Mouse (Mus musculus) hindbrain, embryonic 14.5 days (tissue): ENCODE results near the gene Zbed6. TPM values are rescaled to one million over a fixed set of nuclear protein-coding genes. Genes with fewer than 3 reads are reported as not detected.
"Not testable (repeated sequence)": the region's sequence is repeated elsewhere in the genome, so short reads cannot be mapped to it uniquely, and the experiment has no call there.

ENCODE experiments used
- ATAC-seq: fragments of 200-750 bp; cut with Nextera tagmentation; 2 replicates; pipeline ENCODE4 v1.8.0; 2017; ENCODE audit warnings: moderate number of reproducible peaks, mild to moderate bottlenecking, moderate TSS enrichment, moderate library complexity; ENCODE audit not compliant: low FRiP score
- DNase-seq: peaks from one replicate; pipeline ENCODE4 v3.0.0-alpha.2; 2015; ENCODE audit warnings: low spot score
- H3K27ac ChIP-seq: fragments of 300-500 bp; sonication (generic); 2 replicates; pipeline ENCODE4 v1.5.1; 2014; ENCODE audit warnings: mild to moderate bottlenecking, moderate library complexity
- H3K27me3 ChIP-seq: fragments of 300-500 bp; sonication (generic); 2 replicates; pipeline ENCODE4 v1.6.1; 2014; ENCODE audit warnings: mild to moderate bottlenecking, low read length, mixed read lengths; ENCODE audit not compliant: control insufficient read depth, insufficient read depth
- H3K36me3 ChIP-seq: fragments of 300-500 bp; sonication (generic); replicated peaks from 2 replicates; pipeline ENCODE4 v1.6.1; 2014; ENCODE audit not compliant: control insufficient read depth, insufficient read depth
- H3K4me1 ChIP-seq: fragments of 300-500 bp; sonication (generic); replicated peaks from 2 replicates; pipeline ENCODE4 v1.6.1; 2014; ENCODE audit warnings: antibody characterized with exemption, low read length, mixed read lengths; ENCODE audit not compliant: control insufficient read depth, insufficient read depth
- H3K4me2 ChIP-seq: fragments of 300-500 bp; sonication (generic); replicated peaks from 2 replicates; pipeline ENCODE4 v1.6.1; 2014; ENCODE audit warnings: mild to moderate bottlenecking, moderate library complexity
- H3K4me3 ChIP-seq: fragments of 300-500 bp; sonication (generic); replicated peaks from 2 replicates; pipeline ENCODE4 v1.5.1; 2014; ENCODE audit warnings: mild to moderate bottlenecking, low read length
- H3K9ac ChIP-seq: fragments of 300-500 bp; sonication (generic); 2 replicates; pipeline ENCODE4 v1.6.1; 2014
- H3K9me3 ChIP-seq: fragments of 300-500 bp; sonication (generic); 2 replicates; pipeline ENCODE4 v1.6.1; 2016; ENCODE audit warnings: low read length; ENCODE audit not compliant: control insufficient read depth
- WGBS: fragments of 180-500 bp; shearing (Covaris S2); extraction: QIAGEN DNeasy Blood & Tissue Kit; methylation state at CpG from one replicate; pipeline ENCODE4 v1.1.7; 2014; 5-methylcytosine and 5-hydroxymethylcytosine counted together
- polyA plus RNA-seq: library from polyadenylated mRNA; unstranded; fragments of >200 nt; fragmentation: Nextera tagmentation; extraction: Ambion mirVana; gene quantifications from 2 replicates; pipeline ENCODE4 v1.2.1, GENCODE M21; 2014

The Zbed6 gene
- not detected in 2 replicates for polyA plus RNA-seq

DNA sequence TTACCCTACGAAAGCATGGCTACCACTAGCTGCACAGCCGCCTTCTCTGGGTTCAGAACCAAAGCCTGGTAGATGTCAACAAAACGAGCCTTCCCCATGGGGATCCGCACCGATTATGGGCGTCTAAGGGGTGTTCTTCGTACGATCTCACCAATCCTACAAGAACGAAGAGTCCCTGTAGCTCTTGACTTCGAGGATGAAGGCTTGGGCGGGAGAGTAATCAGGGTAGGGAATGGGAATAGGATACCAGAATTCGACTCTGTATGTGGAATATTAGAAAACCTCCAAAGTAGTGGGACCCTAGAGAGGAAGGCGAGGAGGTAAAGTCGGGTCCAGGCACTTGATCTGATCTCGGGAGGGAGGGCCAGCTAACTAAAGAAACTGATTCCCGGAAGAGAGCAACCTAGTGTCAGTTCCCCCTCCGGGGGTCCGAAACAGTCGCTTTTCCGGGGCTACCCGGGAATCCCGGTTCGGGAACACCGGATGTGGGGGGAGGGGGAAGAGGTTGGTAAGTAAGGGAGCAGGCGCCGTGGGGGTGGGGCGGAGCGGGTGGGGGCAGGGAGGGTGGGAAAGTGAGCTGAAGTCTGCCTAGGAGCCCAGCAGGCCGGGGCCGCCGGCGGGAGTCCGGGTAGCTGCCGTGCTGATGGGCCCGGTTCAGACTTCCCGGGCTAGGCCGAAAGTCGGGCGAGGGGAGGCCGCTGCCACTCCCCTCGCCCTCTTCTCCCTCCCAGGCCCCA lies at the start of gene Zbed6:
TSS of gene Zbed6 (minus strand) at position 420 of the 737 bp plus-strand sequence.
- Histone ChIP-seq H3K9ac (peak within 1 kb of the TSS; percentile 82), H3K4me3 (peak within 1 kb of the TSS; percentile 74), H3K36me3 (peaks cover 37% of the 10 kb centered on the region), H3K4me1 (peaks cover 49% of the 10 kb centered on the region), H3K9me3 (no peaks in the 10 kb centered on the region), H3K27ac (peak within 1 kb of the TSS; percentile 89), H3K4me2 (peak within 1 kb of the TSS; percentile 87), H3K27me3 (no peaks in the 10 kb centered on the region)
- WGBS: 1% methylated on average over 36 of the region's 41 CpGs
- DNase-seq (peak; percentile 67), ATAC-seq (peak; percentile 82)

DNA sequence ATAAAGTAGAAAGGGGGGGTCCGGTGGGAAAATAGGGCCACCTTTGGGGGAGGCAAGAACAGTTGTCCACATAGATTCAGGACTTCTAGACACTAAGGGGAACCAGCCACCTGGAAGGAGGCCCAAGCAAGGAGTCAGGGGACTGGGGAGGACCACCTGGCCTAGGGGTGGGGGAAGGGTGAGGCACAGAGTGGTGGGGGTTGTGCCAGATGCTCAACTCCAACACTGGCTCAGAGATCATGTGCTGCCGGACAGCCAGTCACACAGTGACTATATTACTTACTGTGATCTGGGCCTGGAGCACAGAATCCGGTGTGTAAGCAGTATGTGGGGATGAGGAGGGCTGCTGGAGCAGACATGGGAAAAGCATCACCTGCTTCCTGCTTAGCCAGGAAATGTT lies 48.6 kb upstream of the Zbed6 start:
- Histone ChIP-seq H3K9ac (no peak overlapping the region), H3K4me2 (no peak overlapping the region), H3K27ac (no peak overlapping the region), H3K4me1 (peaks cover 10% of the 10 kb centered on the region; the same call in 1 of the 2 replicates), H3K4me3 (no peak overlapping the region), H3K27me3 (no peaks in the 10 kb centered on the region), H3K9me3 (no peaks in the 10 kb centered on the region), H3K36me3 (0 out of 2 replicates have a peak, but pooled peaks cover 3% of the 10 kb centered on the region)
- no peak for DNase-seq
- WGBS: 83% methylated on average over 3 of the region's 3 CpGs
- no peak for ATAC-seq

GRCm38 (mm10) chr1:133701824-133702223 lies 41.1 kb upstream of the Zbed6 start:
- not testable (repeated sequence) for ATAC-seq, H3K4me2 ChIP-seq, H3K27ac ChIP-seq, H3K4me1 ChIP-seq, H3K27me3 ChIP-seq, H3K9ac ChIP-seq, DNase-seq, H3K36me3 ChIP-seq, H3K9me3 ChIP-seq, H3K4me3 ChIP-seq
- 17% methylated on average over 1 of the region's 2 CpGs for WGBS

- ATAC-seq: no peak
- 94% methylated on average over 12 of the region's 12 CpGs for WGBS
- no peak for DNase-seq
Measured at GRCm38 (mm10) chr1:133697935-133698620, 37.4 kb upstream of the Zbed6 start.

GRCm38 (mm10) chr1:133695901-133696300 lies 35.2 kb upstream of the Zbed6 start:
- H3K27ac ChIP-seq: no peak overlapping the region
- DNase-seq (peak; percentile 28), ATAC-seq (no peak)
- no peak overlapping the region for H3K9ac ChIP-seq
- H3K36me3 ChIP-seq: no peaks in the 10 kb centered on the region
- WGBS: 19% methylated on average over 7 of the region's 7 CpGs
- no peaks in the 10 kb centered on the region for H3K9me3 ChIP-seq
- no peak overlapping the region for H3K4me2 ChIP-seq
- no peaks in the 10 kb centered on the region for H3K27me3 ChIP-seq
- 0 out of 2 replicates have a peak, but pooled peaks cover 5% of the 10 kb centered on the region for H3K4me1 ChIP-seq
- H3K4me3 ChIP-seq: no peak overlapping the region

More at GRCm38 (mm10) chr1:133697935-133698620, 37.4 kb upstream of the Zbed6 start:
- no peak overlapping the region for H3K4me2 ChIP-seq
- H3K36me3 ChIP-seq: no peaks in the 10 kb centered on the region
- H3K27ac ChIP-seq: no peak overlapping the region
- no peaks in the 10 kb centered on the region for H3K27me3 ChIP-seq
- H3K9me3 ChIP-seq: no peaks in the 10 kb centered on the region
- no peak overlapping the region for H3K4me3 ChIP-seq
- 0 out of 2 replicates have a peak, but pooled peaks cover 5% of the 10 kb centered on the region for H3K4me1 ChIP-seq
- H3K9ac ChIP-seq: no peak overlapping the region

DNA sequence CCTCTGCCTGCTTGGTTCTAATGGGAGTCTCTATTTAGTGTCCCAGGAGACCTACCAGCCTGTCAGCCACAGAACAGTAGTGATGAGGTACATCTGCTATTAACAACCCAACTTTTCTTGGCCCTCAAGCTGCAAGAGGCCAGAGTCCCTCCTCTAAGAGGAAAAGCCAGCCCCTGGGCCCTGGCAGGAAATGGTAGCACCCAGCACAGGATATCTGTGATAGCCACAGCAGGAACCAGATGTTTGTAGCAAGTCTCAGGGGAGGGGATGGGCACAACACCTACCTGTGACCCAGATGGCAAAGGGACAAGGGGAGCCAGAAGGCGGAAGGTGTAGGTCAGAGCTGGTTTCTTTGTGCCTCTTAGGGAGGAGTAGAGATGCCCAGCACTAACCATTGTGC lies 34.2 kb upstream of the Zbed6 start:
- H3K4me2 ChIP-seq: no peak overlapping the region
- DNase-seq: no peak

GRCm38 (mm10) chr1:133694301-133694700 lies 33.6 kb upstream of the Zbed6 start:
- Histone ChIP-seq H3K36me3 (no peaks in the 10 kb centered on the region), H3K4me1 (0 out of 2 replicates have a peak, but pooled peaks cover 5% of the 10 kb centered on the region), H3K4me3 (no peak overlapping the region), H3K4me2 (no peak overlapping the region), H3K27ac (no peak overlapping the region), H3K27me3 (no peaks in the 10 kb centered on the region), H3K9ac (no peak overlapping the region), H3K9me3 (no peaks in the 10 kb centered on the region)
- 5% methylated on average over 1 of the region's 1 CpGs for WGBS
- no peak for DNase-seq
- no peak for ATAC-seq

More for the DNA sequence above, 34.2 kb upstream of the Zbed6 start:
- Histone ChIP-seq H3K27ac (no peak overlapping the region), H3K9ac (no peak overlapping the region), H3K4me3 (no peak overlapping the region), H3K4me1 (0 out of 2 replicates have a peak, but pooled peaks cover 5% of the 10 kb centered on the region), H3K27me3 (no peaks in the 10 kb centered on the region), H3K9me3 (no peaks in the 10 kb centered on the region), H3K36me3 (no peaks in the 10 kb centered on the region)
- no peak for ATAC-seq
- WGBS: 95% methylated on average over 1 of the region's 1 CpGs

DNA sequence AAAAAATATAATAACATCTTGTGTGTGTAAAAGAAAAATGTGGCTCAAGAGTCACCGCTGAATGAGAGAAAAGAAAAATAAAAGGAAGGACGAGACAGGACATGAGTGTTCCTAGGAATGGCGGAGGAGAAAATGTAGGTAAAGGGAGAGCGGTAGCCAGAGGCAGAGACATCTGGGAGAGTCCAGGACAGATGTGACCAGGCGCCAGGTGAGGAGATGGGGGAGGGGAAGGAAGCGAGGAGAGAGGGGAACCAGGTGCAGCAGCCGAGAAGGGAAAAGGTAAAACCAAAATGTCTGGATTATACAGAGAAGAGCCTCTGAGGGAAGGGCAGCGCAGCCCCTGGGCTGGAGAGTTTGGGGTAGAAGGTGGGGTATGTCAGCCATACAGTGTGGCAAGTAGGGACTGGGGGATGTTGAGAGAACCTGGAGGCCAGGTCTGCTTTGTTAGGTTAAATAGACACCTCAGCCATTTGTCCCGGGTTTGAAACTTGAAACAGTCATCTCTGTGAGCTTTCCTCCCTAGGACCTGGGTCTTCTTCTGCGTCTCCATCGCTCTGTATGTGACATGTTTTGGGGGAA lies 32.9 kb upstream of the Zbed6 start:
- no peak overlapping the region for H3K4me3 ChIP-seq
- no peak overlapping the region for H3K4me2 ChIP-seq
- H3K4me1 ChIP-seq: 0 out of 2 replicates have a peak, but pooled peaks cover 5% of the 10 kb centered on the region
- ATAC-seq (no peak), DNase-seq (no peak)
- WGBS: 70% methylated on average over 11 of the region's 11 CpGs
- H3K27me3 ChIP-seq: no peaks in the 10 kb centered on the region
- H3K9ac ChIP-seq: no peak overlapping the region
- H3K9me3 ChIP-seq: no peaks in the 10 kb centered on the region
- no peak overlapping the region for H3K27ac ChIP-seq
- H3K36me3 ChIP-seq: no peaks in the 10 kb centered on the region

GRCm38 (mm10) chr1:133692195-133692594 lies 31.5 kb upstream of the Zbed6 start:
- Histone ChIP-seq H3K4me1 (0 out of 2 replicates have a peak, but pooled peaks cover 5% of the 10 kb centered on the region), H3K9ac (no peak overlapping the region), H3K4me3 (no peak overlapping the region), H3K27ac (no peak overlapping the region), H3K36me3 (no peaks in the 10 kb centered on the region), H3K27me3 (no peaks in the 10 kb centered on the region), H3K4me2 (no peak overlapping the region), H3K9me3 (no peaks in the 10 kb centered on the region)
- ATAC-seq (no peak), DNase-seq (no peak)
- 45% methylated on average over 4 of the region's 4 CpGs for WGBS
